Mouse (Mus musculus) lung, embryonic 16.5 days (tissue): ENCODE results near the gene Rnf128. TPM values are rescaled to one million over a fixed set of nuclear protein-coding genes. Genes with fewer than 3 reads are reported as not detected.
"Not testable (repeated sequence)": the region's sequence is repeated elsewhere in the genome, so short reads cannot be mapped to it uniquely, and the experiment has no call there.

Source experiments
- ATAC-seq: fragments of 200-750 bp; cut with Nextera tagmentation; 2 replicates; pipeline ENCODE4 v1.8.0; 2017; ENCODE audit warnings: low read depth, mild to moderate bottlenecking, moderate library complexity
- H3K27ac ChIP-seq: fragments of 300-500 bp; sonication (generic); 2 replicates; pipeline ENCODE4 v1.5.1; 2014; ENCODE audit warnings: mild to moderate bottlenecking, control low read depth, low read length
- H3K27me3 ChIP-seq: fragments of 300-500 bp; sonication (generic); 2 replicates; pipeline ENCODE4 v1.6.1; 2014; ENCODE audit warnings: low read depth, low read length, mixed read lengths; ENCODE audit not compliant: control insufficient read depth, insufficient read depth
- H3K36me3 ChIP-seq: fragments of 300-500 bp; sonication (generic); 2 replicates; pipeline ENCODE4 v1.6.1; 2014; ENCODE audit warnings: low read length; ENCODE audit not compliant: control insufficient read depth, insufficient read depth
- H3K4me1 ChIP-seq: fragments of 300-500 bp; sonication (generic); replicated peaks from 2 replicates; pipeline ENCODE4 v1.6.1; 2014; ENCODE audit warnings: low read length, mixed read lengths; ENCODE audit not compliant: control insufficient read depth, insufficient read depth
- H3K4me2 ChIP-seq: fragments of 300-500 bp; sonication (generic); 2 replicates; pipeline ENCODE4 v1.6.1; 2014; ENCODE audit warnings: low read depth, low read length, control low read depth
- H3K4me3 ChIP-seq: fragments of 300-500 bp; sonication (generic); 2 replicates; pipeline ENCODE4 v1.5.1; 2014; ENCODE audit warnings: mild to moderate bottlenecking, low read length, control low read depth
- H3K9ac ChIP-seq: fragments of 300-500 bp; sonication (generic); 2 replicates; pipeline ENCODE4 v1.6.1; 2014; ENCODE audit warnings: low read length, control low read depth
- H3K9me3 ChIP-seq: fragments of 300-500 bp; sonication (generic); 2 replicates; pipeline ENCODE4 v1.6.1; 2016; ENCODE audit warnings: low read length; ENCODE audit not compliant: control insufficient read depth
- WGBS: fragments of 180-500 bp; shearing (Covaris S2); extraction: QIAGEN DNeasy Blood & Tissue Kit; methylation state at CpG from one replicate; pipeline ENCODE4 v1.1.7; 2014; 5-methylcytosine and 5-hydroxymethylcytosine counted together
- polyA plus RNA-seq: library from polyadenylated mRNA; unstranded; fragments of >200 nt; fragmentation: Nextera tagmentation; extraction: Ambion mirVana; gene quantifications from 2 replicates; pipeline ENCODE4 v1.2.1, GENCODE M21; 2015

Rnf128 gene
- polyA plus RNA-seq, 1 experiment from 2014 or later, result 5.9 TPM

- Histone ChIP-seq H3K27ac (no peak overlapping the region), H3K4me2 (no peak overlapping the region), H3K9ac (no peak overlapping the region), H3K4me3 (no peak overlapping the region), H3K27me3 (no peaks in the 10 kb centered on the region), H3K9me3 (no peaks in the 10 kb centered on the region), H3K36me3 (no peaks in the 10 kb centered on the region), H3K4me1 (no peaks in the 10 kb centered on the region)
- WGBS, result 55% methylated on average over 7 of the region's 7 CpGs
- no peak for ATAC-seq
These were observed 19.4 kb upstream of the Rnf128 start for GRCm38 (mm10) chrX:139543726-139544125.

GRCm38 (mm10) chrX:139550456-139550855 is 12.7 kb upstream of the Rnf128 start:
- Histone ChIP-seq H3K4me2 (no peak overlapping the region), H3K4me1 (no peaks in the 10 kb centered on the region), H3K4me3 (no peak overlapping the region), H3K27ac (no peak overlapping the region), H3K27me3 (no peaks in the 10 kb centered on the region), H3K9me3 (no peaks in the 10 kb centered on the region), H3K9ac (no peak overlapping the region), H3K36me3 (no peaks in the 10 kb centered on the region)
- WGBS, result 77% methylated on average over 5 of the region's 5 CpGs
- ATAC-seq, result no peak

GRCm38 (mm10) chrX:139552090-139552489 is 11.0 kb upstream of the Rnf128 start:
- WGBS, result 67% methylated on average over 2 of the region's 2 CpGs
- H3K9me3 ChIP-seq, result no peaks in the 10 kb centered on the region
- H3K36me3 ChIP-seq, result no peaks in the 10 kb centered on the region
- H3K4me3 ChIP-seq, result no peak overlapping the region
- no peaks in the 10 kb centered on the region for H3K27me3 ChIP-seq
- H3K9ac ChIP-seq, result no peak overlapping the region
- H3K27ac ChIP-seq, result no peak overlapping the region
- H3K4me2 ChIP-seq, result no peak overlapping the region
- H3K4me1 ChIP-seq, result no peaks in the 10 kb centered on the region
- no peak for ATAC-seq

- Histone ChIP-seq H3K36me3 (no peaks in the 10 kb centered on the region), H3K27me3 (no peaks in the 10 kb centered on the region), H3K4me1 (no peaks in the 10 kb centered on the region), H3K4me2 (no peak overlapping the region), H3K9ac (no peak overlapping the region), H3K27ac (no peak overlapping the region), H3K4me3 (no peak overlapping the region), H3K9me3 (no peaks in the 10 kb centered on the region)
- ATAC-seq, result no peak
- WGBS, result 43% methylated on average over 5 of the region's 5 CpGs
These were observed 726 bp upstream of the Rnf128 start for GRCm38 (mm10) chrX:139562255-139562924.

GRCm38 (mm10) chrX:139570054-139570453 is 6.9 kb downstream of the Rnf128 start:
- H3K36me3 ChIP-seq, result no peaks in the 10 kb centered on the region
- no peaks in the 10 kb centered on the region for H3K9me3 ChIP-seq
- no peak overlapping the region for H3K27ac ChIP-seq
- WGBS, result 76% methylated on average over 3 of the region's 3 CpGs
- no peak for ATAC-seq
- H3K4me2 ChIP-seq, result no peak overlapping the region
- no peak overlapping the region for H3K9ac ChIP-seq
- no peaks in the 10 kb centered on the region for H3K4me1 ChIP-seq
- H3K27me3 ChIP-seq, result no peaks in the 10 kb centered on the region
- H3K4me3 ChIP-seq, result no peak overlapping the region

- Histone ChIP-seq H3K27me3 (no peaks in the 10 kb centered on the region), H3K9ac (no peak overlapping the region), H3K9me3 (no peaks in the 10 kb centered on the region), H3K27ac (no peak overlapping the region), H3K4me1 (no peaks in the 10 kb centered on the region), H3K4me3 (no peak overlapping the region), H3K4me2 (no peak overlapping the region), H3K36me3 (no peaks in the 10 kb centered on the region)
- WGBS, result 54% methylated on average over 6 of the region's 6 CpGs
- no peak for ATAC-seq
These were observed 15.6 kb downstream of the Rnf128 start for GRCm38 (mm10) chrX:139578649-139579278.

GRCm38 (mm10) chrX:139583616-139584015 is 20.5 kb downstream of the Rnf128 start:
- no peaks in the 10 kb centered on the region for H3K9me3 ChIP-seq
- no peak overlapping the region for H3K9ac ChIP-seq
- no peak overlapping the region for H3K4me3 ChIP-seq
- no peak overlapping the region for H3K4me2 ChIP-seq
- ATAC-seq, result no peak
- H3K4me1 ChIP-seq, result no peaks in the 10 kb centered on the region
- no peak overlapping the region for H3K27ac ChIP-seq
- H3K27me3 ChIP-seq, result no peaks in the 10 kb centered on the region
- H3K36me3 ChIP-seq, result no peaks in the 10 kb centered on the region
- 64% methylated on average over 4 of the region's 4 CpGs for WGBS

- not testable (repeated sequence) for H3K4me1 ChIP-seq, ATAC-seq
These were observed 23.6 kb downstream of the Rnf128 start for GRCm38 (mm10) chrX:139586676-139587075.

GRCm38 (mm10) chrX:139596404-139596803 is 33.3 kb downstream of the Rnf128 start:
- H3K4me1 ChIP-seq, result no peaks in the 10 kb centered on the region
- H3K4me3 ChIP-seq, result no peak overlapping the region
- no peak overlapping the region for H3K4me2 ChIP-seq
- no peaks in the 10 kb centered on the region for H3K27me3 ChIP-seq
- no peaks in the 10 kb centered on the region for H3K36me3 ChIP-seq
- 73% methylated on average over 6 of the region's 6 CpGs for WGBS
- H3K27ac ChIP-seq, result no peak overlapping the region
- ATAC-seq, result no peak
- H3K9me3 ChIP-seq, result no peaks in the 10 kb centered on the region
- no peak overlapping the region for H3K9ac ChIP-seq

More at GRCm38 (mm10) chrX:139586676-139587075, 23.6 kb downstream of the Rnf128 start:
- not testable (repeated sequence) for H3K27me3 ChIP-seq, H3K4me2 ChIP-seq, H3K36me3 ChIP-seq, H3K9me3 ChIP-seq, H3K9ac ChIP-seq, H3K4me3 ChIP-seq, H3K27ac ChIP-seq
- WGBS, result 35% methylated on average over 2 of the region's 2 CpGs
